Mouse (Mus musculus): ENCODE data around the gene Ephx3. TPM values are rescaled to one million over a fixed set of nuclear protein-coding genes. Genes with fewer than 3 reads are reported as not detected.
A peak's percentile ranks its signal among the peaks of the same experiment; 100 is the strongest.

The Ephx3 gene
- polyA plus RNA-seq, 1 experiment from 2014 or later = 0.12 TPM

DNA sequence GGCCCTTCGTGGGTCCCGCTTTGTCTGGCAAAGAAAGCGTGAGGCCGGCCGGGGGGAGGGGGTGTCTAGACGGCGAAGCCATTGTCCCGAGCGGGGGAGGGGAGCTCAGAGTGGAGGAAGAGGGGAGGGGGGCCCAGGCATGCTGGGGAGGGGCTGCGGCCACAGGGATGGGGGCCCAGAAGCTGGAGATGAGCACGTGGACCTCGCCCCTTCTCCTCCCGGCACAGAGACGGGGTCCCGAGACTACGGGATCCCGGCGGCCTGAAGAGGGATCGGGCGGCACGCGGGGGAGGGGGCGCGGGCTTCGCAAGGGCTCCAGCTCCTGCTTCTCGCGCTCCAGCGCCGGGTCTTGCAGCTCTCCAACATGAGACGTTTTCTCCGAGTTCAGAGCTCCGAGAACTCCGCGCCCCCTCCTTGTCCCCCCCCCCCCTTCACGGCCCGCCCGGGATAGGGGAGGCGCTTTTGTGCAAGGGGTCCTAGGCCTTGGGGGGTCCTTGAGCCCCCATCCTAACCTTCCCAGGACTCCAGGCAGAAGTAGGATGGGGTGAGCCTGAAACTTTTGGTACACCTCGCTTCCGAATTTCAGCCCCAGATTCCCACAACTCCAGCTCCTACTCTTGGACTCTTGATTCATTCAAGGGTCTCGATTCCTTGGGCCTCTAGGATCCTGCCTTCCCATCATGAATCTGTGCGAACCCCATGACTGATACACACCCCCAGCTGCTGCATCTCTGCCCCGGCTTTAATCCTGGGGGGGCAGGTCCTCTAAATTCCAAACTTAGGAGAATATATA lies 23.4 kb downstream of the Ephx3 start:
- no peaks in the 10 kb centered on the region for H3K9me3 ChIP-seq (ENCODE audit: control insufficient read depth, low read length)

DNA sequence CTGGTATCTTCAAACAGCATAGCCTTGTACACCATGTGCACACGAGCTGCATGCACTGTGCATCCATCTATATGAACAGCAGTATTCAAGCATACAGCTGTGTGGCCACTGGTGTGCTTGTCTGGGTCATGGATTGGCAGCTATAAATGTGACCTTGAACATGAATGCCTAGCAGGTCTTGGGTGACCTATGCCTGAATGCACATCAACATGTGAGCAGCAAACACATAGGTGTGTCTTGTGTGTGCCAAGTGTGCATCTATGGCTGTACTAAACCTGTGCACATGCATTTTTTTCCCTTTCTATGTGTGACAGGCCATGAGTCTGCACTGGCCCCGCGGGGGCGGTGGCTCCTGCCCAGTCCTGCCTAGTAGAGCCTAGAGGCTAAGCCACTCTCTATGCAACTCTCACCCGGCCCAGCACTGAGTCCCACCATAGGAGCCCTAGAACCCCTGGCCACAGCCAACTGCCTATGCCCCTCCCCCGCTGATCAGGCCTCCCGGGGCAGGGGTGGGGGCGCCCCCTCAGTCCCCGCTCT lies 24.0 kb downstream of the Ephx3 start:
- H3K4me1 ChIP-seq (ENCODE audit: control insufficient read depth, insufficient read depth, low read length) = peaks cover 37% of the 10 kb centered on the region
- H3K27ac ChIP-seq (ENCODE audit: low read depth, low read length) = peak overlapping the region; percentile 93
- H3K27me3 ChIP-seq (ENCODE audit: control insufficient read depth, insufficient read depth, low read length) = no peaks in the 10 kb centered on the region
- ATAC-seq (ENCODE audit: low FRiP score) = peak; percentile 86
- H3K4me3 ChIP-seq (ENCODE audit: low read depth, low read length) = peak overlapping the region; percentile 75
- no peak for DNase-seq (ENCODE audit: low spot score, missing footprints)
- WGBS = 5% methylated on average over 9 of the region's 9 CpGs
- H3K9ac ChIP-seq (ENCODE audit: low read length) = peak overlapping the region; percentile 93
- peak overlapping the region; percentile 64 for H3K4me2 ChIP-seq
- no peaks in the 10 kb centered on the region for H3K9me3 ChIP-seq (ENCODE audit: control insufficient read depth, low read length)
- no peaks in the 10 kb centered on the region for H3K36me3 ChIP-seq (ENCODE audit: control insufficient read depth, insufficient read depth, low read length)

More for the DNA sequence above, 23.4 kb downstream of the Ephx3 start:
- H3K4me3 ChIP-seq (ENCODE audit: low read depth, low read length) = peak overlapping the region; percentile 75
- DNase-seq (ENCODE audit: low spot score, missing footprints) (peak; percentile 100), ATAC-seq (ENCODE audit: low FRiP score) (peak; percentile 87)
- peak overlapping the region; percentile 93 for H3K9ac ChIP-seq (ENCODE audit: low read length)
- no peaks in the 10 kb centered on the region for H3K27me3 ChIP-seq (ENCODE audit: control insufficient read depth, insufficient read depth, low read length)
- peak overlapping the region; percentile 64 for H3K4me2 ChIP-seq
- WGBS = 1% methylated on average over 24 of the region's 43 CpGs
- H3K4me1 ChIP-seq (ENCODE audit: control insufficient read depth, insufficient read depth, low read length) = peaks cover 37% of the 10 kb centered on the region
- no peaks in the 10 kb centered on the region for H3K36me3 ChIP-seq (ENCODE audit: control insufficient read depth, insufficient read depth, low read length)
- H3K27ac ChIP-seq (ENCODE audit: low read depth, low read length) = peak overlapping the region; percentile 93

DNA sequence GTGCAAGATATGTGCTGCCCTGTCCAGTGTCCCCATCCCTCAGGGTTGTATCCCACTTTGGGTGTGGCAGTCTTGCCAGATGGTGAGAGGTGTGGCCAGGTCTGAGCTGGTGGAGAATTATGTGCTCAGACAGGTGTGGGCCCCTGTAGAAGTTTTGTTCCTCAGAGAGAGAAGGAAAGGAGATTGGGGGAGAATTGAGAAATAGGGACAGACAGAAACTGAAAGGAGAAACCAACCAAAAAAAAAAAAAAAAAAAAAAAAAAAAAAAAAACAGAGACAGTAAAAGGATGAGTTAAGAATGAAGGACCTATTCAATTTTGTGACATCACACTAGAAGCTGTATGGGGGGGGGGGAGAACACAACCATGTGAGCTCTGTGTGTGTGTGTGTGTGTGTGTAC lies 24.6 kb downstream of the Ephx3 start:
- DNase-seq (ENCODE audit: low spot score, missing footprints) = no peak
- H3K36me3 ChIP-seq (ENCODE audit: control insufficient read depth, insufficient read depth, low read length) = no peaks in the 10 kb centered on the region
- peaks cover 37% of the 10 kb centered on the region for H3K4me1 ChIP-seq (ENCODE audit: control insufficient read depth, insufficient read depth, low read length)
- H3K27me3 ChIP-seq (ENCODE audit: control insufficient read depth, insufficient read depth, low read length) = no peaks in the 10 kb centered on the region
- ATAC-seq (ENCODE audit: low FRiP score) = no peak
- no peaks in the 10 kb centered on the region for H3K9me3 ChIP-seq (ENCODE audit: control insufficient read depth, low read length)
- H3K9ac ChIP-seq (ENCODE audit: low read length) = peak overlapping the region; percentile 93
- peak overlapping the region; percentile 75; the same call in 1 of the 2 replicates for H3K4me3 ChIP-seq (ENCODE audit: low read depth, low read length)
- peak overlapping the region; percentile 93 for H3K27ac ChIP-seq (ENCODE audit: low read depth, low read length)
- H3K4me2 ChIP-seq = peak overlapping the region; percentile 64

DNA sequence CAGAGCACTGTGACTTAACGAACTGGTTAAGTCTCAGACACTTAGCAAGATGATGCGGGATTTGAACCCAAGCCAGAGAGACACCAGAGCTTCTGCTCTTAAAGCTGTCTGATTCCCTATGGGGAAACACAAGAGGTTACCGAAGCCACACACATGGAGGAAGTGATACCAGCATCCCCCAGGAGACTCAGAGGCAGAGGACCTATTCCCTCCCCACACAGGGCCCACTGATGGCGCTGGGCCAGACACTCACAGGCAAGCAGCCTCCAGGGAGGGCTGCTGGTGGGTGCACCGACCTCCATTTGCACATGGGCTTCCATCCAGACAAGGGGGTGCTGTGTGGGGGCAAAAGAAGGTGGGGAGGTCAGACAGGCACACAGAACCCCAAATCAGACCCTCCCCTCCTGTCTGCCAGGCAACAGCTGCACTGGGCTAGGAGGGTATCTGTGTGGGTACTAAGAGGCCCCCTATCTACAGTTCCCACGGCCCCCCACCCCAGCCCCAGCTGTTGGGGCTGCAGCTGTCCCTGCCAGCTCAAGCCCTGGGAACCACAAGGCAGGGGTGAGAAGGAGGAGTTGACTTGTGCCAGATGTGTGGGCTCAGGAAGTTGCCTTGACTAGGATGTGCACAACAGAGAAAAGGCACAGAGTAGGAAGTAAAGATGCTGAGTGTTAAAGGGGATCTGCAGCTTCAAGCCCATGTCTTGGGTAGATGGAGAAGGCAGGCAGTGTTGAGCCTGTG lies 25.3 kb downstream of the Ephx3 start:
- Histone ChIP-seq H3K4me2 (peak overlapping the region; percentile 12), H3K9me3 (ENCODE audit: control insufficient read depth, low read length) (no peaks in the 10 kb centered on the region), H3K9ac (ENCODE audit: low read length) (peak overlapping the region; percentile 2; the same call in 1 of the 2 replicates), H3K4me3 (ENCODE audit: low read depth, low read length) (no peak overlapping the region), H3K36me3 (ENCODE audit: control insufficient read depth, insufficient read depth, low read length) (no peaks in the 10 kb centered on the region), H3K27me3 (ENCODE audit: control insufficient read depth, insufficient read depth, low read length) (no peaks in the 10 kb centered on the region), H3K4me1 (ENCODE audit: control insufficient read depth, insufficient read depth, low read length) (peaks cover 37% of the 10 kb centered on the region), H3K27ac (ENCODE audit: low read depth, low read length) (peak overlapping the region; percentile 17)
- DNase-seq (ENCODE audit: low spot score, missing footprints) (no peak), ATAC-seq (ENCODE audit: low FRiP score) (no peak)
- 74% methylated on average over 6 of the region's 6 CpGs for WGBS

DNA sequence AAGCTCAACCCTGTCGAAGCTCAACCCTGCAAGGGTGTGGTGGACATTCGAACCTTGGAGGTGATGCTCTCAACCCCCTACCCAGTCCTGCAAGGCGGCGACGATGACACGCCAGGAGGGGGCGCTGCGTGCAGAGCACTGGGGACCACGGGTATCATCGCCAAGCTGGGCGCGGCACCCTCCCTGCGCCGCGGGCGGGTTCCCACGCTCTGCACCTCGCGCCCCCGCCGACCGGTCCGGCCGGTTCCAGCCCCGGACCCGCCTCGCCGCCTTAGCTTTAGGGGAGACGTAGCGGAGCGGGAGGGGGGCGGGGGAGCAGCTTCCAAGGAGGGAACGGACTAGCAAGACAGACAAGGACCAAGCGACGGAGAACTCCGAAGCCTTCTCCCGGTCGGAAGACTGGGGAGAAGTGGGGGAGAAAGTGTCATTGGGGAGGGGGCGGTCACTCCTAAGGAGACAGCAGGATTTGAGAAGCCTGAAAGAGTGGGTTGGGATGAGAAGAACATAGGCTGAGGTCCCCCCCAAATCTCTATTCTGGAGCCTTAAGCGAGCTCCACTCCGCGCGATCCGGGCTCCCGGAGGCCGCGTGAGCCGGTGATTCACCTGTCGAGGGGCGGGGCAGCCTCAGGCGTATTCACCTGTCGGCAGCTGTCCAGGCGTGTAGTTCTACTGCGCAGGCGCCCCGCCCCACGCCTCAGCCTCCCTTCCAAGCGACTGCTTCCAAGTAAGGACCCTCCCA lies 27.1 kb downstream of the Ephx3 start:
- Histone ChIP-seq H3K9me3 (ENCODE audit: control insufficient read depth, low read length) (no peaks in the 10 kb centered on the region), H3K4me1 (ENCODE audit: control insufficient read depth, insufficient read depth, low read length) (peaks cover 37% of the 10 kb centered on the region), H3K4me3 (ENCODE audit: low read depth, low read length) (peak overlapping the region; percentile 50), H3K27me3 (ENCODE audit: control insufficient read depth, insufficient read depth, low read length) (no peaks in the 10 kb centered on the region), H3K9ac (ENCODE audit: low read length) (peak overlapping the region; percentile 72), H3K36me3 (ENCODE audit: control insufficient read depth, insufficient read depth, low read length) (peaks cover 4% of the 10 kb centered on the region), H3K27ac (ENCODE audit: low read depth, low read length) (no peak overlapping the region), H3K4me2 (peak overlapping the region; percentile 90)
- WGBS = 2% methylated on average over 56 of the region's 58 CpGs
- no peak for ATAC-seq (ENCODE audit: low FRiP score)
- DNase-seq (ENCODE audit: low spot score, missing footprints) = peak; percentile 98

DNA sequence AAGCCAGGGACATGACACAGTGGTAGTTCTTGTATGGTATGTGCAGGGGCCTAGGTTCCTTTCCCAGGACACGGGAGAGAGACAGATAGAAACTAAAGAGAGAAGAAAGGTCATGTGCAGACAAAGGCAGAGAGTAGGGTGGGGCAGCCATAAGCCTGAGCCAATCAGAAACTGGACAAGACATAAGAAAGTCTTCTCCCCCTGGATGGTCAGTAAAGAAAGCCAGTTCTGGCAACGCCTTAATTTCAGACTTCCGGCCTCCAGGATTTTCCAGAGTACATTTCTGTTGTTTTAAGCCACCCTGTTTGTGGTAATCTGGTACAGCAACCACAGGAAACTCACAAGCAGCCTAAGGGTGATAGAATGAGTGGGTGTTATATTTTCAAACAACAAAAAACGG lies 28.5 kb downstream of the Ephx3 start:
- DNase-seq (ENCODE audit: low spot score, missing footprints) = no peak
- Histone ChIP-seq H3K9ac (ENCODE audit: low read length) (no peak overlapping the region), H3K27me3 (ENCODE audit: control insufficient read depth, insufficient read depth, low read length) (no peaks in the 10 kb centered on the region), H3K4me3 (ENCODE audit: low read depth, low read length) (no peak overlapping the region), H3K27ac (ENCODE audit: low read depth, low read length) (no peak overlapping the region), H3K36me3 (ENCODE audit: control insufficient read depth, insufficient read depth, low read length) (peaks cover 9% of the 10 kb centered on the region), H3K4me2 (no peak overlapping the region), H3K9me3 (ENCODE audit: control insufficient read depth, low read length) (no peaks in the 10 kb centered on the region), H3K4me1 (ENCODE audit: control insufficient read depth, insufficient read depth, low read length) (peaks cover 35% of the 10 kb centered on the region)
- no peak for ATAC-seq (ENCODE audit: low FRiP score)
- WGBS = 89% methylated on average over 4 of the region's 4 CpGs

DNA sequence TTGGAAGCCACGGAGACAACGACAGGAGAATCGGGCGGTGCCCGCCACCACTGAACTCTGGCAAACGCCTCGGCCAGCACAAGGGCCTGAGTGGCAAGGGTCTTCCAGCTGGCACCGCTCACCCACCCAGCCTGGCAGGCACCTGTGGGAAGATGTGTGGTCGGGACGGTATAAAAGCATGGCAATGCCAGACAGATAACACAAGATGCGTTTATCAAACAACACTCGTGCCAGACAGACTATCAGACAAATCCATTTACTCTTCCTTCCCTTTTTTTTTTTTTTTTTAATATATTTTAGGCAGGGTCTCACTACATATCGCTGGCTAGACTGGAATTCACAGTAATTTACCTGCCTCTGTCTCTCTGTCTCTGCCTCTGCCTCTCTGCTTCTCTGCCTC lies 30.5 kb downstream of the Ephx3 start:
- H3K27me3 ChIP-seq (ENCODE audit: control insufficient read depth, insufficient read depth, low read length) = no peaks in the 10 kb centered on the region
- no peaks in the 10 kb centered on the region for H3K9me3 ChIP-seq (ENCODE audit: control insufficient read depth, low read length)
- DNase-seq (ENCODE audit: low spot score, missing footprints) (no peak), ATAC-seq (ENCODE audit: low FRiP score) (no peak)
- H3K9ac ChIP-seq (ENCODE audit: low read length) = no peak overlapping the region
- H3K4me2 ChIP-seq = no peak overlapping the region
- WGBS = 94% methylated on average over 13 of the region's 13 CpGs
- H3K36me3 ChIP-seq (ENCODE audit: control insufficient read depth, insufficient read depth, low read length) = peaks cover 11% of the 10 kb centered on the region
- H3K4me3 ChIP-seq (ENCODE audit: low read depth, low read length) = no peak overlapping the region
- no peak overlapping the region for H3K27ac ChIP-seq (ENCODE audit: low read depth, low read length)
- H3K4me1 ChIP-seq (ENCODE audit: control insufficient read depth, insufficient read depth, low read length) = peaks cover 20% of the 10 kb centered on the region

DNA sequence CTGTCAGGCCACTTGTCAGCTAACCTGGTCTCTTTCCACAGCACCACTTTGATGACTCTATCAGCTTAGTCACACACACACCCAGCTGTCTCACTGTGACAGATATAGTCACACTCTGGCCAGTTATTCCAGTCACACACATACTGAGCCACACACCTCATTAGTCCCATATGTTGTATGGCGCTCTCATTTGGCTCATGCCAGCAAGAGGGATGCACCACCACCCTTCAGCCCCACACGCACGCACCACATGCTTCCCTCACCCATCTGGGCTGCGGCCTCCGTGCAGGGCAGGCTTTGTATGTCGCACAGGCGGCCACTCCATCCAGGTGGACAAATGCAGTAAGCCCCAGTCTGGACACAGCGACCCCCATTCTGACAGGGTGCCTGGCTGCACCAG lies 42.6 kb downstream of the Ephx3 start:
- WGBS = 96% methylated on average over 8 of the region's 8 CpGs
- Histone ChIP-seq H3K4me3 (ENCODE audit: low read depth, low read length) (no peak overlapping the region), H3K27ac (ENCODE audit: low read depth, low read length) (no peak overlapping the region), H3K9me3 (ENCODE audit: control insufficient read depth, low read length) (no peaks in the 10 kb centered on the region), H3K9ac (ENCODE audit: low read length) (no peak overlapping the region), H3K4me1 (ENCODE audit: control insufficient read depth, insufficient read depth, low read length) (no peaks in the 10 kb centered on the region), H3K36me3 (ENCODE audit: control insufficient read depth, insufficient read depth, low read length) (peaks cover 40% of the 10 kb centered on the region), H3K4me2 (no peak overlapping the region), H3K27me3 (ENCODE audit: control insufficient read depth, insufficient read depth, low read length) (no peaks in the 10 kb centered on the region)
- no peak for DNase-seq (ENCODE audit: low spot score, missing footprints)
- no peak for ATAC-seq (ENCODE audit: low FRiP score)
